Mouse (Mus musculus) E14TG2a.4 (cell line): ENCODE results near the gene Cenpx.

ENCODE experiments used
- H3K27me3 ChIP-seq: 2 replicates; pipeline ENCODE4 v1.6.1; 2014; ENCODE audit warnings: low read length, control low read depth; ENCODE audit not compliant: insufficient read depth
- H3K36me3 ChIP-seq: 2 replicates; pipeline ENCODE4 v1.6.1; 2014; ENCODE audit warnings: low read length, control low read depth; ENCODE audit not compliant: insufficient read depth
- H3K4me1 ChIP-seq: replicated peaks from 2 replicates; pipeline ENCODE4 v1.6.1; 2014; ENCODE audit warnings: low read depth, low read length, control low read depth
- H3K4me3 ChIP-seq: replicated peaks from 2 replicates; pipeline ENCODE4 v1.5.1; 2014; ENCODE audit warnings: mild to moderate bottlenecking, low read length
- H3K9me3 ChIP-seq: 2 replicates; pipeline ENCODE4 v1.6.1; 2014; ENCODE audit warnings: low read length, control low read depth
- CTCF ChIP-seq: conservative IDR thresholded peaks from 2 replicates; pipeline ENCODE4 v1.5.1; 2014; ENCODE audit warnings: low read length
- NANOG ChIP-seq: IDR thresholded peaks from 2 replicates; pipeline ENCODE4 v1.6.1; 2014; ENCODE audit warnings: borderline replicate concordance, low read length, mixed read lengths
- POU5F1 ChIP-seq: IDR thresholded peaks from 2 replicates; pipeline ENCODE4 v1.6.1; 2014; ENCODE audit warnings: low read length, borderline replicate concordance

The Cenpx gene

GRCm38 (mm10) chr11:120727564-120727963, 14.0 kb upstream of the Cenpx start:
- H3K27me3 ChIP-seq, result peaks cover 57% of the 10 kb centered on the region
- H3K36me3 ChIP-seq, result peaks cover 20% of the 10 kb centered on the region
- no peak overlapping the region for H3K4me3 ChIP-seq
- TF ChIP-seq POU5F1 (no peak), CTCF (no peak)
- no peaks in the 10 kb centered on the region for H3K9me3 ChIP-seq
- H3K4me1 ChIP-seq, result peaks cover 57% of the 10 kb centered on the region

GRCm38 (mm10) chr11:120727169-120727527, 13.6 kb upstream of the Cenpx start, which contains the start of gene Dcxr:
Dcxr (minus strand) TSS chr11:120727281.
- Histone ChIP-seq H3K4me1 (peaks cover 59% of the 10 kb centered on the region), H3K36me3 (peaks cover 20% of the 10 kb centered on the region), H3K27me3 (peaks cover 61% of the 10 kb centered on the region), H3K9me3 (no peaks in the 10 kb centered on the region), H3K4me3 (peak within 1 kb of the TSS; percentile 89)
- TF ChIP-seq POU5F1 (no peak), NANOG (no peak), CTCF (no peak)

GRCm38 (mm10) chr11:120726243-120727168, 13.0 kb upstream of the Cenpx start:
- TF ChIP-seq POU5F1 (no peak), CTCF (no peak), NANOG (no peak)
- peaks cover 62% of the 10 kb centered on the region for H3K4me1 ChIP-seq
- no peaks in the 10 kb centered on the region for H3K9me3 ChIP-seq
- H3K4me3 ChIP-seq, result peak overlapping the region; percentile 89
- peaks cover 64% of the 10 kb centered on the region for H3K27me3 ChIP-seq
- H3K36me3 ChIP-seq, result peaks cover 20% of the 10 kb centered on the region

- H3K9me3 ChIP-seq, result no peaks in the 10 kb centered on the region
- peaks cover 54% of the 10 kb centered on the region for H3K27me3 ChIP-seq
- H3K36me3 ChIP-seq, result peaks cover 36% of the 10 kb centered on the region
- TF ChIP-seq NANOG (no peak), CTCF (no peak), POU5F1 (no peak)
- no peak overlapping the region for H3K4me3 ChIP-seq
- H3K4me1 ChIP-seq, result peaks cover 51% of the 10 kb centered on the region
These were observed 10.0 kb upstream of the Cenpx start for GRCm38 (mm10) chr11:120723509-120723908.

- Histone ChIP-seq H3K4me1 (peaks cover 45% of the 10 kb centered on the region), H3K4me3 (peak overlapping the region; percentile 85; the same call in 1 of the 2 replicates), H3K9me3 (no peaks in the 10 kb centered on the region), H3K36me3 (peaks cover 43% of the 10 kb centered on the region), H3K27me3 (peaks cover 49% of the 10 kb centered on the region)
- TF ChIP-seq POU5F1 (no peak), CTCF (no peak), NANOG (no peak)
These were observed 9.3 kb upstream of the Cenpx start for GRCm38 (mm10) chr11:120722761-120723382.

- Histone ChIP-seq H3K27me3 (peaks cover 46% of the 10 kb centered on the region), H3K36me3 (peaks cover 50% of the 10 kb centered on the region), H3K4me1 (peaks cover 42% of the 10 kb centered on the region), H3K4me3 (peak overlapping the region; percentile 85), H3K9me3 (no peaks in the 10 kb centered on the region)
- no peak for TF ChIP-seq CTCF
- TF ChIP-seq NANOG, result no peak
- no peak for TF ChIP-seq POU5F1
These were observed 8.6 kb upstream of the Cenpx start for GRCm38 (mm10) chr11:120722067-120722630.

GRCm38 (mm10) chr11:120721124-120722066, 7.9 kb upstream of the Cenpx start, which contains the start of gene Rac3:
Rac3 (plus strand) TSS chr11:120721470.
- H3K9me3 ChIP-seq, result no peaks in the 10 kb centered on the region
- H3K36me3 ChIP-seq, result peaks cover 57% of the 10 kb centered on the region
- peaks cover 45% of the 10 kb centered on the region for H3K27me3 ChIP-seq
- H3K4me3 ChIP-seq, result peak within 1 kb of the TSS; percentile 85
- peaks cover 40% of the 10 kb centered on the region for H3K4me1 ChIP-seq
- TF ChIP-seq POU5F1 (no peak), NANOG (no peak), CTCF (no peak)

GRCm38 (mm10) chr11:120720450-120720849, 6.9 kb upstream of the Cenpx start:
- Histone ChIP-seq H3K9me3 (no peaks in the 10 kb centered on the region), H3K36me3 (peaks cover 57% of the 10 kb centered on the region), H3K4me3 (peak overlapping the region; percentile 85), H3K4me1 (peaks cover 32% of the 10 kb centered on the region), H3K27me3 (peaks cover 40% of the 10 kb centered on the region)
- peak; percentile 87 for TF ChIP-seq CTCF
- no peak for TF ChIP-seq POU5F1
- no peak for TF ChIP-seq NANOG
